Mouse (Mus musculus): Measurements from ENCODE around the gene Eif2b3. TPM values are rescaled to one million over a fixed set of nuclear protein-coding genes. Genes with fewer than 3 reads are reported as not detected.

Gene Eif2b3
- polyA plus RNA-seq, 1 experiment from 2014 or later = 45.7 TPM

GRCm38 (mm10) chr4:117095551-117096452 lies 76.6 kb downstream of the Eif2b3 start, which contains the start of gene Ptch2:
Ptch2 (plus strand) TSS chr4:117096075.
- DNase-seq (ENCODE audit: low spot score) = peak; percentile 93
- H3K4me2 ChIP-seq (ENCODE audit: low read depth, low read length, severe bottlenecking) = peak within 1 kb of the TSS; percentile 96
- peak; percentile 85 for ATAC-seq (replicated peaks; ENCODE audit: low FRiP score)
- H3K4me1 ChIP-seq (replicated peaks; ENCODE audit: control insufficient read depth, insufficient read depth, low read length) = peaks cover 9% of the 10 kb centered on the region
- peak within 1 kb of the TSS; percentile 60 for H3K9ac ChIP-seq (ENCODE audit: low read length)
- H3K4me3 ChIP-seq (ENCODE audit: low read depth, low read length) = peak within 1 kb of the TSS; percentile 52
- H3K9me3 ChIP-seq (ENCODE audit: control insufficient read depth, low read length) = no peaks in the 10 kb centered on the region
- H3K27me3 ChIP-seq (ENCODE audit: control insufficient read depth, insufficient read depth, low read length) = peaks cover 14% of the 10 kb centered on the region; the same call in 1 of the 2 replicates
- WGBS = under 1% methylated on average over 47 of the region's 50 CpGs
- H3K27ac ChIP-seq (ENCODE audit: low read depth, low read length) = peak within 1 kb of the TSS; percentile 55; the same call in 1 of the 2 replicates
- H3K36me3 ChIP-seq (ENCODE audit: control insufficient read depth, insufficient read depth, low read length) = no peaks in the 10 kb centered on the region

- H3K9me3 ChIP-seq (ENCODE audit: control insufficient read depth, low read length) = no peaks in the 10 kb centered on the region
- peaks cover 9% of the 10 kb centered on the region for H3K4me1 ChIP-seq (replicated peaks; ENCODE audit: control insufficient read depth, insufficient read depth, low read length)
- H3K27me3 ChIP-seq (ENCODE audit: control insufficient read depth, insufficient read depth, low read length) = peaks cover 14% of the 10 kb centered on the region; the same call in 1 of the 2 replicates
- 11% methylated on average over 5 of the region's 5 CpGs for WGBS
- no peak overlapping the region for H3K27ac ChIP-seq (ENCODE audit: low read depth, low read length)
- peak overlapping the region; percentile 52 for H3K4me3 ChIP-seq (ENCODE audit: low read depth, low read length)
- H3K36me3 ChIP-seq (ENCODE audit: control insufficient read depth, insufficient read depth, low read length) = no peaks in the 10 kb centered on the region
- DNase-seq (ENCODE audit: low spot score) (no peak), ATAC-seq (replicated peaks; ENCODE audit: low FRiP score) (no peak)
- peak overlapping the region; percentile 60 for H3K9ac ChIP-seq (ENCODE audit: low read length)
- H3K4me2 ChIP-seq (ENCODE audit: low read depth, low read length, severe bottlenecking) = peak overlapping the region; percentile 96
These were observed 77.5 kb downstream of the Eif2b3 start for GRCm38 (mm10) chr4:117096666-117097065.

- H3K27me3 ChIP-seq (ENCODE audit: control insufficient read depth, insufficient read depth, low read length) = peaks cover 14% of the 10 kb centered on the region; the same call in 1 of the 2 replicates
- no peak overlapping the region for H3K9ac ChIP-seq (ENCODE audit: low read length)
- peaks cover 9% of the 10 kb centered on the region for H3K4me1 ChIP-seq (replicated peaks; ENCODE audit: control insufficient read depth, insufficient read depth, low read length)
- 68% methylated on average over 8 of the region's 8 CpGs for WGBS
- no peak for DNase-seq (ENCODE audit: low spot score)
- H3K36me3 ChIP-seq (ENCODE audit: control insufficient read depth, insufficient read depth, low read length) = no peaks in the 10 kb centered on the region
- H3K4me3 ChIP-seq (ENCODE audit: low read depth, low read length) = no peak overlapping the region
- ATAC-seq (replicated peaks; ENCODE audit: low FRiP score) = 0 out of 2 replicates have a peak, but pooled peaks have one; percentile 4
- no peak overlapping the region for H3K27ac ChIP-seq (ENCODE audit: low read depth, low read length)
- peak overlapping the region; percentile 96; the same call in 1 of the 2 replicates for H3K4me2 ChIP-seq (ENCODE audit: low read depth, low read length, severe bottlenecking)
- no peaks in the 10 kb centered on the region for H3K9me3 ChIP-seq (ENCODE audit: control insufficient read depth, low read length)
These were observed 79.0 kb downstream of the Eif2b3 start for GRCm38 (mm10) chr4:117097969-117098763.

- H3K27me3 ChIP-seq (ENCODE audit: control insufficient read depth, insufficient read depth, low read length) = peaks cover 14% of the 10 kb centered on the region; the same call in 1 of the 2 replicates
- H3K27ac ChIP-seq (ENCODE audit: low read depth, low read length) = no peak overlapping the region
- 74% methylated on average over 2 of the region's 2 CpGs for WGBS
- H3K36me3 ChIP-seq (ENCODE audit: control insufficient read depth, insufficient read depth, low read length) = no peaks in the 10 kb centered on the region
- no peak overlapping the region for H3K4me3 ChIP-seq (ENCODE audit: low read depth, low read length)
- H3K4me1 ChIP-seq (replicated peaks; ENCODE audit: control insufficient read depth, insufficient read depth, low read length) = peaks cover 9% of the 10 kb centered on the region
- H3K9ac ChIP-seq (ENCODE audit: low read length) = no peak overlapping the region
- ATAC-seq (replicated peaks; ENCODE audit: low FRiP score) = no peak
- no peak for DNase-seq (ENCODE audit: low spot score)
- no peaks in the 10 kb centered on the region for H3K9me3 ChIP-seq (ENCODE audit: control insufficient read depth, low read length)
- no peak overlapping the region for H3K4me2 ChIP-seq (ENCODE audit: low read depth, low read length, severe bottlenecking)
These were observed 79.5 kb downstream of the Eif2b3 start for GRCm38 (mm10) chr4:117098764-117099036.

- H3K4me3 ChIP-seq (ENCODE audit: low read depth, low read length) = no peak overlapping the region
- H3K27me3 ChIP-seq (ENCODE audit: control insufficient read depth, insufficient read depth, low read length) = peaks cover 10% of the 10 kb centered on the region; the same call in 1 of the 2 replicates
- ATAC-seq (replicated peaks; ENCODE audit: low FRiP score) = no peak
- no peak for DNase-seq (ENCODE audit: low spot score)
- no peaks in the 10 kb centered on the region for H3K9me3 ChIP-seq (ENCODE audit: control insufficient read depth, low read length)
- H3K36me3 ChIP-seq (ENCODE audit: control insufficient read depth, insufficient read depth, low read length) = no peaks in the 10 kb centered on the region
- no peak overlapping the region for H3K4me2 ChIP-seq (ENCODE audit: low read depth, low read length, severe bottlenecking)
- WGBS = 67% methylated on average over 4 of the region's 4 CpGs
- H3K4me1 ChIP-seq (replicated peaks; ENCODE audit: control insufficient read depth, insufficient read depth, low read length) = peaks cover 9% of the 10 kb centered on the region
- H3K27ac ChIP-seq (ENCODE audit: low read depth, low read length) = no peak overlapping the region
- no peak overlapping the region for H3K9ac ChIP-seq (ENCODE audit: low read length)
These were observed 80.8 kb downstream of the Eif2b3 start for GRCm38 (mm10) chr4:117100036-117100435.

GRCm38 (mm10) chr4:117101218-117101617 lies 82.0 kb downstream of the Eif2b3 start:
- Histone ChIP-seq H3K36me3 (ENCODE audit: control insufficient read depth, insufficient read depth, low read length) (no peaks in the 10 kb centered on the region), H3K27ac (ENCODE audit: low read depth, low read length) (no peak overlapping the region), H3K9ac (ENCODE audit: low read length) (no peak overlapping the region), H3K9me3 (ENCODE audit: control insufficient read depth, low read length) (no peaks in the 10 kb centered on the region), H3K4me3 (ENCODE audit: low read depth, low read length) (no peak overlapping the region), H3K27me3 (ENCODE audit: control insufficient read depth, insufficient read depth, low read length) (peaks cover 6% of the 10 kb centered on the region; the same call in 1 of the 2 replicates), H3K4me2 (ENCODE audit: low read depth, low read length, severe bottlenecking) (no peak overlapping the region), H3K4me1 (replicated peaks; ENCODE audit: control insufficient read depth, insufficient read depth, low read length) (peaks cover 3% of the 10 kb centered on the region; the same call in 1 of the 2 replicates)
- ATAC-seq (replicated peaks; ENCODE audit: low FRiP score) (no peak), DNase-seq (ENCODE audit: low spot score) (peak; percentile 58)
- 40% methylated on average over 7 of the region's 7 CpGs for WGBS

GRCm38 (mm10) chr4:117104672-117105071 lies 85.5 kb downstream of the Eif2b3 start:
- no peaks in the 10 kb centered on the region for H3K9me3 ChIP-seq (ENCODE audit: control insufficient read depth, low read length)
- H3K27ac ChIP-seq (ENCODE audit: low read depth, low read length) = no peak overlapping the region
- DNase-seq (ENCODE audit: low spot score) (no peak), ATAC-seq (replicated peaks; ENCODE audit: low FRiP score) (no peak)
- no peaks in the 10 kb centered on the region for H3K27me3 ChIP-seq (ENCODE audit: control insufficient read depth, insufficient read depth, low read length)
- no peak overlapping the region for H3K9ac ChIP-seq (ENCODE audit: low read length)
- WGBS = 85% methylated on average over 10 of the region's 10 CpGs
- H3K4me1 ChIP-seq (replicated peaks; ENCODE audit: control insufficient read depth, insufficient read depth, low read length) = no peaks in the 10 kb centered on the region
- no peaks in the 10 kb centered on the region; the same call in 1 of the 2 replicates for H3K36me3 ChIP-seq (ENCODE audit: control insufficient read depth, insufficient read depth, low read length)
- no peak overlapping the region for H3K4me2 ChIP-seq (ENCODE audit: low read depth, low read length, severe bottlenecking)
- no peak overlapping the region for H3K4me3 ChIP-seq (ENCODE audit: low read depth, low read length)

GRCm38 (mm10) chr4:117105127-117105526 lies 85.9 kb downstream of the Eif2b3 start:
- WGBS = 75% methylated on average over 10 of the region's 10 CpGs
- no peaks in the 10 kb centered on the region for H3K9me3 ChIP-seq (ENCODE audit: control insufficient read depth, low read length)
- H3K9ac ChIP-seq (ENCODE audit: low read length) = no peak overlapping the region
- ATAC-seq (replicated peaks; ENCODE audit: low FRiP score) (no peak), DNase-seq (ENCODE audit: low spot score) (no peak)
- H3K4me2 ChIP-seq (ENCODE audit: low read depth, low read length, severe bottlenecking) = no peak overlapping the region
- no peaks in the 10 kb centered on the region; the same call in 1 of the 2 replicates for H3K36me3 ChIP-seq (ENCODE audit: control insufficient read depth, insufficient read depth, low read length)
- no peaks in the 10 kb centered on the region for H3K4me1 ChIP-seq (replicated peaks; ENCODE audit: control insufficient read depth, insufficient read depth, low read length)
- no peak overlapping the region for H3K27ac ChIP-seq (ENCODE audit: low read depth, low read length)
- H3K27me3 ChIP-seq (ENCODE audit: control insufficient read depth, insufficient read depth, low read length) = no peaks in the 10 kb centered on the region
- H3K4me3 ChIP-seq (ENCODE audit: low read depth, low read length) = no peak overlapping the region
